Mouse (Mus musculus): ENCODE data around the gene Rhd.

GRCm38 (mm10) chr4:134868065-134868464, 3.7 kb downstream of the Rhd start:
- no peak for TF ChIP-seq CTCF (IDR thresholded peaks at IDR 0.05; ENCODE audit: extremely low read depth, insufficient read depth, insufficient read length, insufficient replicate concordance)
- TF ChIP-seq POLR2A (IDR thresholded peaks at IDR 0.05; ENCODE audit: low read depth, low read length), result no peak

Measured in spleen, adult 2 months (tissue).